Mouse (Mus musculus) erythroblast, embryonic 14.5 days (primary cell): ENCODE measurements at regions not wholly inside any gene's neighbourhood (a gene's known extent, or its start where the extent isn't known, plus 50 kb on each side); places are given as distances from the start of the nearest gene placed in this dataset.
"Not testable (repeated sequence)": the region's sequence is repeated elsewhere in the genome, so short reads cannot be mapped to it uniquely, and the experiment has no call there.

Source experiments
- GATA1 ChIP-seq: IDR thresholded peaks from 2 replicates; pipeline ENCODE4 v1.6.1; 2012; ENCODE audit warnings: low read length, inconsistent platforms, mixed read lengths
- TAL1 ChIP-seq: IDR thresholded peaks from 3 replicates; pipeline ENCODE4 v1.6.1; 2012; ENCODE audit warnings: low read length, inconsistent platforms, mixed read lengths

- TF ChIP-seq TAL1, GATA1: not testable (repeated sequence)
Measured at GRCm38 (mm10) chr17:82922986-82923385, 292.1 kb upstream of the Pkdcc start.
